Mouse (Mus musculus): ENCODE data around the gene Lck.

GRCm38 (mm10) chr4:129580347-129580746, 6.9 kb upstream of the Lck start:
- TF ChIP-seq CTCF (IDR thresholded peaks at IDR 0.05; ENCODE audit: control insufficient read depth, insufficient read depth, insufficient read length) (no peak), MYOD1 (IDR thresholded peaks at IDR 0.05; ENCODE audit: control insufficient read depth, insufficient read length, low read depth) (no peak), MAX (IDR thresholded peaks at IDR 0.05) (no peak)
